Mouse (Mus musculus) cerebellum, adult 2 months (tissue): ENCODE results near the gene A230050P20Rik.

ENCODE experiments used
- CTCF ChIP-seq: fragments of 200-500 bp; IDR thresholded peaks from 2 replicates; pipeline ENCODE4 v1.5.1; 2011; ENCODE audit warnings: low read depth, mild to moderate bottlenecking, control low read depth, low read length, moderate library complexity, borderline replicate concordance; ENCODE audit not compliant: insufficient read depth
- POLR2A ChIP-seq: fragments of 200-500 bp; IDR thresholded peaks from 2 replicates; pipeline ENCODE4 v1.6.1; 2011; ENCODE audit warnings: low read length, control low read depth, borderline replicate concordance; ENCODE audit not compliant: insufficient read depth

GRCm38 (mm10) chr9:20902174-20902491 is 33.7 kb downstream of the A230050P20Rik start:
- no peak for TF ChIP-seq POLR2A
- TF ChIP-seq CTCF = no peak
